Mouse (Mus musculus): ENCODE results near the gene Alox5. TPM values are rescaled to one million over a fixed set of nuclear protein-coding genes. Genes with fewer than 3 reads are reported as not detected.

Gene Alox5
- 6.6 and 13.3 TPM in 2 replicates for total RNA-seq (2014; fragmentation: Nextera tagmentation)
- 6.2 and 15.6 TPM in 2 replicates for total RNA-seq (2017)

DNA sequence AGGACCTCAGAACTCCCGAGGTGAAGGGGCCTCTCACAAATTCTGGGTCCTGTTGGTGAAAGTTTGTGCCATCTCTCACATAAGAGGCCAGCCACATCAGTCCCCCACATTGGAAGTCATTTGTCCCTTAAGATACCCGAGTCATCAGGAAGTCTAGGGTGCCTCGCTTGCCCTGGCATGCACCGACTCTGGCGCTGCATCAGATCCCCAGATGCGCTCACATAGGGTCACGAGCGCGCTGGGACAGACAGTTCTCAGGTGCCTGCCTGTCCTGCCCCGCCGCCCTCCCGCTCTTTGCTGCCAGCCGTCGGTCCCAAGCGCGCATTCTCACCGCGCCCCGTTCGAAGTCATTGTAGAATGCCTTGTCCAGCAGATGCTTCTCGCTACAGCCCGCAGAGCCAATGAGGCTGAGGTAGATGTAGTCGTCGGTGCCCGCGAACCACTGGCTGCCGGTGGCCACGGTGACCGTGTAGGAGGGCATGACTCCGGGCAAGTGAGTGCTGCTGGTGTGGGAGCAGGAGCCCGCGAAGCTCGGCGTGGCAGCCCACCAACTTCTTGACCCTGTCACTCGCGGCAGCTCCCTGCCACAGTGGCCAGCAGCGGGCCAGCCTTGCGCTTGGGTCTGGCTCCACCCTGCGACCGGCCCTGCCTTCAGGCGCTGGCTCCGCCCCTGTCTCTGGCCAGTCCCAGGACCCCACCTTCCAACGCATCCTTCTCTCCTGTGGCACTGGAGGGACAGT is at the start of gene Alox5:
Gene Alox5, minus strand, starts transcription at position 635 of the 740 bp plus-strand sequence.
- ATAC-seq (replicated peaks; ENCODE audit: poor library complexity, severe bottlenecking), result peak; percentile 44

DNA sequence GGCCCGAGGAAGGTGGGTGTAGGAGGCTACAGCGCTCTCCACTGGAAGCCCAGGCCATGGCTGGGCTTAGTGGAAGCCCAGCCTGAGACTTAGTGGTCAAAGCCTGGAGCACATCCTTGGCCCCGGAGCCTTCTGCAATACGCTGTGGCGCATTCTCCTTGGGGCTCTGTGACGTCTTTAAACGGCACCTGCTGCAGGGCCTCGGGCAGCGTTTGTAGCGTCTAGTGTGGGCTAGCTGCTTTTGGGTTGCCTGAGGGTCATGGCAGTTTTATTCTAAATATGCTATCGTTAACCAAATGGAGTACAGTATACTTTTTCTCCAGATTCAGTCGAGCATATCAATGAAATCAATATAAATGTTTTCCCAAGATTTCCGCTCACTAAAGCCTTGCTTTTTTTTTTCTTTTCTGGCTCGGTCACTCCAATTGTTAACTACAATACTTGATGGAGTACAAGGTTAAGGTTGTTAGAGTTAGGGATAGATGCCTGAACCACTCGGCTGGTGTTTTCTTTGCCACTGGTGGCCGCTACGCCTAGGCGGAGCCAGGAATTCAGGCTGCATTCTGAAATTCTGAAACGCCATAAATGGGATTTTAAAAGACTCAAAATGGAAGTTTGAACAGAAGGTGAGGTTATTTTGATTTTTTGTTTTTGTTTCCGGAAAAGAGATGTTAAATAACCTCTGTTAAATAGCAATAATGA is 45.5 kb upstream of the Alox5 start, which contains the start of gene Olfr212:
Gene Olfr212, plus strand, starts transcription at position 215 of the 702 bp plus-strand sequence.
- peak; percentile 44; the same call in 1 of the 2 replicates for ATAC-seq (replicated peaks; ENCODE audit: poor library complexity, severe bottlenecking)

DNA sequence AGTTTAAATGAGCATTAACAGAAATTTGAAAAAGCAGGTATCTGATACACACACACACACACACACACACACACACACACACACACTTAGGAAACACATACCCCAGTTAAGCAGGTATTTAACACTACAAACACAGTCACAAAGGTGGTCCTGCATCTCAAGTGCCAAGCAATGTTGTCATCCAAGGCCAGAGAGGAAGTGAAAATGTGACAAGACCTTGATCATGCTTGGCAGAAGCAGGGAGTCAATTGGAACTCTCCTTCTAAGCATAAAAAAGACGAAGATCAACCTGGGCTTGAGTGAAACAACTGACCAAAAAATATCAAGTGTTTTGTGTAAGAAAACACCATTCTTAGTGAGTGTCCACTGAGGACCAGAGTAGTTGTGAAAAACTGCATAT is 35.0 kb upstream of the Alox5 start:
- ATAC-seq (replicated peaks; ENCODE audit: poor library complexity, severe bottlenecking), result peak; percentile 59

DNA sequence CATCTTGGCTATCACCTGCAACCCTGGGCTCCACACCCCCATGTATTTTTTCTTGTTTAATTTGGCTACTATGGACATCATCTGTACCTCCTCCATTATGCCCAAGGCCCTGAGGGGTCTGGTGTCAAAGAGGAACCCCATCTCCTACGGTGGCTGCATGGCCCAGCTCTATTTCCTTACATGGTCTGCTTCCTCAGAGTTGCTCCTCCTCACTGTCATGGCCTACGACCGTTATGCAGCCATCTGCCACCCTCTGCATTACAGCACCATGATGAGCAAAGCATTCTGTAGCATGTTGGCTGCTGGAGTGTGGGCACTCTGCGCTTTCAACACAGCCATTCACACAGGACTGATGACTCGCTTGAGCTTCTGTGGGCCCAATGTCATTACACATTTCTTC is 32.8 kb upstream of the Alox5 start:
- ATAC-seq (replicated peaks; ENCODE audit: poor library complexity, severe bottlenecking), result peak; percentile 59

DNA sequence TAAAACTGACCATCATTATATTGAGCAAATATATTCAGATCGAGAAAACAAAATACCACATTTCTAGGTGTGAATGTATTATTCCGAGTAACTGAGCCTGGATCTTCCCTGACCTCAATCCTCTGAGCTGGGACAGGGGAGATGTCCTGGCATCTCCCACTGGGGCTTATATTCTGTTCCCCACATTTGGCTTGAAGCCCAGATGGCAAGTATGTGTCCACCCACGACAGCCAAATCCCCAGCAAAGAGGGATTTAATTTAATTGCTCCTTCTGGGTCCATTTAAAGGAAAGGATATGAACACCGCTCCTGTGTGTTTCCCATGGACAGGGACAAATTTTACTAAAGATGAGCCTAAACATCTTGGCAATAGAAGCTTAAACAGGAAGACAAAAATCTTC is 27.8 kb upstream of the Alox5 start, which contains the start of gene Olfr211:
Gene Olfr211, plus strand, starts transcription at position 301 of the 400 bp plus-strand sequence.
- no peak for ATAC-seq (replicated peaks; ENCODE audit: poor library complexity, severe bottlenecking)

DNA sequence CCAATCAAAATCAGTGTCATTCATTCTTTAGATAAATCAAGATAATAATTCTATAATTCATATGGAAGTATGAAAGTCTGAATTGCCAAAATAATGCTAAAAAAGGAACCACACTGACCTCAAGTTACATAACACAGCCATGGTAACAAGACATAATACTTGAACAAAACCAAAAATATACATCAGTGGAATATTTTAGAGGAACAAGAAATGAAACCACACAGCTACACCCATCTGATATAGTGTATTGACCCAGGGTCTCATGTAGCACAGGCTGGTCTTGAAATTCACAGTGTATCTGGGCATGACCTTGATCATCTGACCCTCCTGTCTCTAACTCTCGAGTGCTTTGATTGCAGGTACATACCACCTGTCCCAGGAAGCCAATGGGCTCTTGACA is 25.9 kb upstream of the Alox5 start:
- peak; percentile 99 for ATAC-seq (replicated peaks; ENCODE audit: poor library complexity, severe bottlenecking)

DNA sequence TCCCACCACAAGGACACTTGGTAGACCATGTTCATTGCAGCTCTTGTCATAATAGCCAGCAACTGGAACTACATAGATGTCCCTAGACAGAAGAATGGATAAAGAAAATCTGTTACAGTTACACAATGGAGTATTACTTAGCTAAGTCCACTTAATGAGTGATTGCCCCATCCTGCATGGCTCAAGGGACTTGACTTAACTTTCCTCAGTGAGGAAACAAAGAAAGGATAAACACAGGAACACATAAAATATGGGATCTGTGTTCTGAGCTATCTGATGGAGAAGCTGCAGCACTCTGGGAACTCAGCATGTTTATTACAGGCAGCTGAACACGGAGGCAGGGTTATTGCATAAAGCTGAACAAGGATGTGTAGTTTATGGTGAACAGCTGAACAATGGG is 24.1 kb upstream of the Alox5 start:
- no peak for ATAC-seq (replicated peaks; ENCODE audit: poor library complexity, severe bottlenecking)

DNA sequence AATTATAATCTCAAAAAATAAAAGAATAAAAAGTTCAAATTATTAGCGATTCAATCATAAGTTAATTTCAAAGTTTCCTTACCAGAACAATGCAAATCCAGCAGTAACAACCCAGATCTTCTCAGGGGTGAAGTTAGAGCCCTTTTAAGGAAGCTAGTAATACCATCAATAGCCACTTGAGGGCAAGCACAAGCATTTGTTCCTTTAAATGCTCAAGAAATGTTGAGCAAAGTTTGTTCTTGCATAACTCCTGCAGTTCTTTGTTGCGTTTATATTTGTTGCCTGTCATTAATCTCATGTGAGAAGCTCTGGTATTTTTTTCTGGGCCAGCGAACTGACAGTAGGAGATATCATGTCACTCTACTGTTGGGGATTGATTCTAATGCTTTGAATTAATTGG is 7.1 kb upstream of the Alox5 start:
- ATAC-seq (replicated peaks; ENCODE audit: poor library complexity, severe bottlenecking), result peak; percentile 99

DNA sequence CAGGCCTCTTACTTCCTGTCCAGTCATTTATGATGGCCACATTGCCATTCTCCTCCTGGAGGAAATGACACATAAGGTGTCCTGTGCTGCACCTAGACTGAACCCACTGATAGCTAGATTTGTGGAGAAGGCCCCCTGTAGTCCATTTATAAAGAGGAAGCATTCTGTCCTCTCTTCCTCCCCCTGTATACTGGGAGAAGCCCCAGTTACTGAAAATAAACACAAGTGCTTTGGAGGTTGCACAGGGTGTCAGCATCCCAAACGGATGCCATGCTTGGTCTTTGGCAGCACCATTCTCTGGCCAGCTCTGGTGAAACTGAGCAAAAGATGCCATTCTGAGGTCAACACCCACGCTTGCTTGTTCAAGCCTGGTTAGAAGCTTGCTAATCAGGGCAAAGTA is 1.7 kb downstream of the Alox5 start:
- ATAC-seq (replicated peaks; ENCODE audit: poor library complexity, severe bottlenecking), result peak; percentile 45

DNA sequence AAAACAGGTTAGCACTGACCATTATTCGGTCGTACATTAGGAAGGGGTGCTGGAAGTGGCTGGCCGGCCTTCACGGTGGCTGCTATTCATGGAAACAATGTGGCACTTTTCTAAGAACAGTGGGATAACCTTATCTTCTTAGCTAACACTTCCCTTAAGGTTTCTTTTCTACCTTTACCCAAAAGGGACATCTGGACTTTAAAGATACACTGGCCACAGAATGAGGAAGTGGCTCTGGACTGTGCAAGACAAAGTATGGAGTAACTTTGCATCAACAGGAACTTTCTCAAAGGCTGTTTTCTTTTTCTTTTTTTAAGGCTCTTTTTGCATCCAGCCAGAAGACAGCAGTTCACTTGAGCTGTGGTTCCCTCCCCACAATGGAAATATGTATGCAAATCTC is 2.2 kb downstream of the Alox5 start:
- ATAC-seq (replicated peaks; ENCODE audit: poor library complexity, severe bottlenecking), result peak; percentile 43

DNA sequence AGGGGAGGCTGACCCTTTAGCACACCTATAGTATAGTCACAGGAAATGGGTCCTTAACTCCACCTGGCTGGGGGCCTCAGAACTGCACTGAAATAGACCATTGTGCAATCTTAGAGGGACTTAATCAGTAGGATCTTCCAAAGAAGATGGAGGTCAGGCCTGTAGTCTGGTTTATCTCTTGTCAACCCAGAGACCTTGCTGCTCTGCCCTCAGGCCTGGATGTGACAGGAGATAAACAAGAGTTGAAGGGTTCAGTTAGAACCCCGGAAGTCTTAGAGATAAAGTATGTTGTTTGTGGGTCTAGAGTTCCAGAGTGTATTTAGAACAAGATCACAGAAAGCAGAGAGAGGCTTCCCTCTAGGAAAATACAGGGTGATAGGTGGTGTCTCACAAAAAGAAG is 4.5 kb downstream of the Alox5 start:
- ATAC-seq (replicated peaks; ENCODE audit: poor library complexity, severe bottlenecking), result no peak

DNA sequence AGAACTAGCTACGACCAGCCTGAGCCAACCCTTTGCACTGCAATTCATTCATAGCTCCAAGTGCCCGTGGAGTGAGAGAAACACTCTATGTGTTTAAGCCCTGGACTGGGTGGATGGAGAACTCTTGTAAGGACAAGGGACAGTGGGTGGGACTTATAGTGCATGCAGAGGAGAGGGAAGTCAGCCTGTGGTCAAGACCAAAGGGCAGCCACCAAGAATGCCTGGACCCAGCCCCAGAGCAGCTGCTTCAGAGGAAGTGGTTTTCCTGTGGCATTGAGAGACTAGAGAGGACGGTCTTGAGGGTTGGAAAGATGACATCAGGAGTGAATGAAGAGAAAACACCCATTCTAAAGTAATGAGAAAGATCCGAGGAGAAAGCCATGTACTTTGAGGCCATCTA is 5.2 kb downstream of the Alox5 start:
- peak; percentile 83 for ATAC-seq (replicated peaks; ENCODE audit: poor library complexity, severe bottlenecking)

DNA sequence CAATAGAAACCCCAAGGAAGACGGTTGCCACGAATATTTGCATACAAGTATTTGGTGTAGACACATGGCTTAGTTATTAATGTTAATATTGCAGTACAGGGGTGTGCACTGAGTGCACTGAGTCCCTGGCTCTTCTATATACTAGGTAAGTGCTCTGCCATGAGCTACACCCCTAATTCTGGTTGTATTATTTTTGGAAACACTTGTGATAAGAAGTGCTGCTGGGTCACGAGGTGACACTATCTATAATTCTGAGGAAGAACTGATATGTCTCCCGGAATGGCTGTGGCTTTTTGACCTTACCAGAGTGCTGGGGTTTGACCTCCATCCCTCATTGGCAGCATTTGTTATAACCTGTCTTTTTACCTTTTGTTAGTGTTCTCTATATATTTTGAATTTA is 20.1 kb downstream of the Alox5 start:
- ATAC-seq (replicated peaks; ENCODE audit: poor library complexity, severe bottlenecking), result no peak

DNA sequence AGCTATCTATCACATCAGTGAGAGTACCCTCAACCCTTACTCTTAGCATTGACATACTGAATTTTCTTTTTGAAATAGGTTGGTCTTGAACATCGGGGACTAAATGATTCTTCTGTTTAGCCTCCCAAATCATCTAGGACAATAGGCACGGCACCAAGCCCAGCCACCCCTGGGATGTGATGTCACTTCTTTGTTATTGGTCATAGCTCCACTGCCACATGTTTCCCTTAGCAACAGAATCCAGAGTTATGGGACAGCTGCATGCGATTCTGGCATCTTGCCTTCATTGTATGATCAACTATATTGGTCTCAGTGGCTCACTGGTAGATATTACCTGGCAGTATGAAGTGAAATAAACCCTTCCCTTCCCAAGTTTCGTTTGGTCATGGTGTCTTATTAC is 20.5 kb downstream of the Alox5 start:
- no peak for ATAC-seq (replicated peaks; ENCODE audit: poor library complexity, severe bottlenecking)

DNA sequence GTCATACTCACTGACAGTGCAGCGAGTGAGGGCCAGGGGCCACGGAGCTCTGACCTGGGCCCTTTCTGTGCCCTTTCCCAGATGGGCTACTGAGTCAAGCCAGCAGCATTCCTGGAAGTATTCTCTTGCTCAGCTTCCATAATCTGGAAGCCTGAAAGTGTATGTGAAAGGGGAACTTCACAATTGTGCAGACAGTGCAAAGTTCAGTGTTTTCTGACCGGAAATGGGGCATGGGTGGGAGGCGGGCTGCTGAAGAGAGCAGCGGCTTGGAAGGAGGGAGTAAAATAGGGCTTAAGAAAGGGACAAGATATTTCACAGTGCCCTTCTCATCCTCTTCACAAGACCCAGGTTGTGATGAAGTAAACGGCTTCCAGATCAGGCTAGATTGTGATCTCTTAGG is 21.4 kb downstream of the Alox5 start:
- peak; percentile 35; the same call in 1 of the 2 replicates for ATAC-seq (replicated peaks; ENCODE audit: poor library complexity, severe bottlenecking)

DNA sequence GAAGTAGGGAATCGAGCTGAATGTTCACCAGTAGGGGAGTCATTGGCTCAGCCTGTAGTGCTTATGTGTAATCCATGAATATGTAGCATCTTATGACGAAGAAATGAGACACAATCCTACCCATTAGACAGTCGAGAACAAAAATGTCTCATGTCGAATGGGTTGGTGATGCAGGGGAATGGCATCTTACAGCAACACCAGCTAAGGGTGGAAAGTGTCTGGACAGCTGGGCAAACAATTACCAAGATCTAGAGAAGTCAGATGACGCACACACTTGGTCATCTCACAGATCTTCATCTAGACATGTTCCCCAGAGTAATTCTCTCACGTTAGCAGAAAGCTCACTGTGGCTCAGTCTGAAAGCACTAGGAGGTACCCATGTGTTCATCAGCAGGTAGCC is 22.1 kb downstream of the Alox5 start:
- ATAC-seq (replicated peaks; ENCODE audit: poor library complexity, severe bottlenecking), result no peak

DNA sequence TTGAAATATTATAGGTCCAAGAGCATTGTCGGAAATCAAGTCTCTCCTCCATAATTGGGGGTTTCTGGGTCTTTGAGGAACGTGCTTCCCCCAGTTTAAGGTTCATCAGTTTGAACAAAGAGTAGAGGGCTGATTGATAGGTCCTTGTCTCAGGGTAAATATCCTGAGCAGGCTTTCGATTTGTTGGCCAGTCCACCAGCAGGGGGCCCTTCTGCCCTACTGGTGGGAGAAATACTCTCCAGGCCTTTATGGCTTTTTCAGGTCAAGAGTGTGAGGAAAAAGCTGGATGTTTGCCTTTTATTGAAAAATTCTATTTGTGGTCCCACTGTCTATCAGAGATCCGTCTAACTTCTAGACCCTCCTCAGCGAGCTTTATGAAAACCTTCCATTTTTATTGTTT is 32.7 kb downstream of the Alox5 start:
- ATAC-seq (replicated peaks; ENCODE audit: poor library complexity, severe bottlenecking), result peak; percentile 62; the same call in 1 of the 2 replicates

DNA sequence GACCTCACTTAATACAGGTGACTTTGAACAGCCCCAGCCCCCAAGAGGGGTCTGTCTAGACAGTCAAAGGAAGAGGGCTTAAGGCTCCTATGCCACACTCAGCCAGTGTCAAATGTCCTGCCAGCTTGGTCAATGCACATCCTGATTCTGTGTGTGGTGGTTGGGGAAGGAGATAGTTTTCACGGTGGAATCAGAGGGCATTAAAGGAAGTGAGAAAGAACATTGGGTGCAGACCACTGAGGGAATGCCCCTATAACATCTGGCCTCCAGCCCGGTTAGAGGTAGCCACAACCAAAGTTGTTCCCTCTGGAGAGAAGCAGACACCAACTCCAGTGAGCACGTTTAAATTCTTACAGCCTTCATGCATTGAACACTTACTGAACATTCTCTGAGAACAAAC is 33.4 kb downstream of the Alox5 start:
- ATAC-seq (replicated peaks; ENCODE audit: poor library complexity, severe bottlenecking), result peak; percentile 56

DNA sequence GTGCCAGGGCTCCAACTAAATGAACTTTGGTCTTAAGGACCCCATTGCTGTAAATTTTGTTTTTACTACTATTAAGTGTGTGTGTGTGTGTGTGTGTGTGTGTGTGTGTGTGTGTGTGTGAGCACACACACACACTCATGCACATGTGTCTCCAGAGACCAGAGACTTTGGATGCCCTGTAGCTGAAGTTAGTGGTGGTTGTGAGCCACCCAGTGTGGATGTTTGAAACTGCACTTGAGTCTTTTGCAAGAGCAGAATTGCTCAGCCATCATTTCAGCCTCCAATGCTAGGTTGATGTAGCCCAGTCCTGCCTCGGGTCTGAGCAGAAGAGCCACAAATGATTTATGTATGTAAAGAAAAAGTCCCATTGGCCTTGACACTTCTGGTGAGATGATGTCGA is 37.3 kb downstream of the Alox5 start:
- peak; percentile 38; the same call in 1 of the 2 replicates for ATAC-seq (replicated peaks; ENCODE audit: poor library complexity, severe bottlenecking)

DNA sequence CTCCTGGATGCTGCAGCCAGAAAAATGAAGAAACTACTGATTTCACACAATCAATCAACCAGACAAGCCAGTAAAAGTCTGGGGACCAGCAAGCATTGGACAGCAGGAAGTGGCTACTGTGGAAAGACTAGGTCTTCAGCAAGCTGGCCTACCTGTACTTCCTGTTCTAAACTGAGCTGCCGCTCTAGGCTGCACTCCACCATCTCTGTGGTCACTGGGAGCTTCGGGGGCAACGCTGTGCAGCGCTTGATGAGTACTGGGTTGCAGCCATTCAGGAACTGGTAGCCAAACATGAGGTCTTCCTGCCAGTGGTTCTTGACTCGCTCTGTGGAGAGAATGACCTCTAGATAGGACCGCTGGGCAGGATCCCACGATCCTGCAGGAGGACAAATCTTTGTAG is 38.0 kb downstream of the Alox5 start:
- peak; percentile 81 for ATAC-seq (replicated peaks; ENCODE audit: poor library complexity, severe bottlenecking)

DNA sequence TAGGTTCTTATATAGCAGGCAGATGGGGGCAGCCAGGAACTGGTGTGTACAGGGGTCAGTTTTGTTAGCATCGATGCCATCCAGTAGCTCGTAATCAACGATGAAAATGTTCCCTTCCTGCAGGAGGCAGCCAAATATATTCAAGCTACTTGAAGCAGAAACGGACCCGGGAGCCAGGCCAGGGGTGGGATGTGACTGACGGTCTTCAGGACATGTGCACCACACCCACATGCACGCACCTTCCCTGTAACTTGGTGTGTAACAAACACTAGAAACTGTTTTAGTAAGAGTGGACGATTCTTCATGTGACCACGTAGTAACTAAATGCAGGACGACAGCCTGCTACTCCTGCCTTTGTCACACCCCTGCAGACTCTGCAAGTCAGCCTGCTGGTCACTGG is 40.7 kb downstream of the Alox5 start:
- ATAC-seq (replicated peaks; ENCODE audit: poor library complexity, severe bottlenecking), result no peak

DNA sequence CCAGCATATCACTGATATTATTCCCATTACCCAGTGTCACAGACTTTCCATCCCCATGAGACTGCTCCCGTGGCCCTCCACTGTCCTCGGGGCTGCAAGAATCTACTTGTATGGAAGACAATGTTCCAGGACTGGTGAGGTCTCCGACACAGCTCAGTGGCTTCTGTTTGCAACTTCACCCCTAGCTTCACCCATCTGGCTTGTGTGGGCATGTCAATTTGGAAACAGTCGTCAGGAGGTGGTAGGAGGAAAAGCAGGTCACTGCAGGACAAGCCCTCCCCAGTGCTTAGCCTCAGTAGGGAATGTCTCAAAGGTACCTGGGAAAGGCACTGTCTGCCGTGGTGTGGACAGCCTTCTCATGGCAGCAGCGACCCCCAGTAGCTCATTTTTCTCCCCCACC is 41.3 kb downstream of the Alox5 start:
- no peak for ATAC-seq (replicated peaks; ENCODE audit: poor library complexity, severe bottlenecking)
